In the genomic region with DNA sequence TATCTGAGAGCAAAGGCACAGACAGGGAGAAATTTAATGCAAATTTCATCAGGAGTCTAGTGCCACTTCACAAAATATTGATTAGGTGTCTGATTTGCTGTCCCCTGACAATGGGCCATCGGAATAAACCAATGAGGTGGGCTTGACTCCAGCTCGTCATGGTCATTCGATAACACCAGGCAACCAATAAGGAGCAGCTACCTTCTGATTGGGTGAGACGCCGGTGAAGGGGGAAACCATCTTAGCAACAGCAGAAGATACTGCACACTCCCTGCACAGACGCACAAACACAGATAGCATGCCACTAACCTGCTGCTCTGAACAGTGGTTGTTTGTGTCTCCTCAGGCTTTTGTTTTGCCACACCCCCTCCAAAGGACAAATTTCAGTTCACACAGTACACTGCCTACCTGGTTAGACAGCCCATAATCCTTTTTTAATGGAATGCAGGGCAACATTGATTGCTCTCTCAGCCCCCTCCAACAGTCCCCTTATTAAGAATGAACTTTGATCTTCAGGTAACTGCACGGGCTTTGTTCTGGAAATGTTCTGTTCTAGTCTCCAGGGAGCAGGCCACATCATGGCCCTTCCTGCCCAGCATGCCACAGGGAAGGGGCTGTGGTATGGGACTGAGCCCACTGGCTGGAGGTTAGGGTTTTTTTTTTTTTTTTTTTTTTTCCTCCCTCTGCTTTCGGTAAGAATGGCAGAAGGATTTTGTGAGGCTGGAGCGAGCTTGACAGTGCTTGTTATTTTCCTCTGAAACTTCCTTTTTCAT, we compare ENCODE assay signal across 9 mouse cellular contexts.
DNase-seq lines count a peak whose midpoint lies in the region; ATAC-seq and TF ChIP-seq lines count a peak whose summit lies in the region.
"Had no signal": no experiment of that assay in that cellular context is flagged by ENCODE, and none has a peak within 500 bp of the region (broad histone marks: within the 10 kb centered on the region; RNA-seq: fewer than 3 reads in every experiment).

No protein-coding gene starts in this region.

- H3K4me3 ChIP-seq in kidney, postnatal 0 days (replicated peaks; ENCODE audit: low read depth, low read length) = no peak overlapping the region
- no peak overlapping the region for H3K4me3 ChIP-seq in forebrain, embryonic 15.5 days
- H3K4me3 ChIP-seq in midbrain, embryonic 15.5 days = peak overlapping the region; percentile 1; the same call in 1 of the 2 replicates

- no peaks in the 10 kb centered on the region for H3K27me3 ChIP-seq in kidney, postnatal 0 days (ENCODE audit: insufficient read depth, low read length)
- H3K27me3 ChIP-seq in forebrain, embryonic 15.5 days = no peaks in the 10 kb centered on the region
- H3K27me3 ChIP-seq in midbrain, embryonic 15.5 days (replicated peaks) = no peaks in the 10 kb centered on the region

- no peak for DNase-seq in kidney, postnatal 0 days (ENCODE audit: low spot score)
- DNase-seq in kidney, postnatal 10 days = no peak
- peak; percentile 74 to 86 for DNase-seq in layer of hippocampus, adult 8-10 months (ENCODE audit: low spot score in 2 of 2)
- DNase-seq in urinary bladder, postnatal 36 days (ENCODE audit: low spot score in 2 of 2) = no peak

- 73% methylated on average over 9 of the region's 9 CpGs for WGBS in kidney, postnatal 0 days
- WGBS in forebrain, embryonic 15.5 days = 32% methylated on average over 9 of the region's 9 CpGs
- WGBS in midbrain, embryonic 15.5 days = 16% methylated on average over 9 of the region's 9 CpGs

- H3K27ac ChIP-seq in kidney, postnatal 0 days = peak overlapping the region; percentile 79
- peak overlapping the region; percentile 96 for H3K27ac ChIP-seq in forebrain, embryonic 15.5 days (replicated peaks)
- peak overlapping the region; percentile 97 for H3K27ac ChIP-seq in midbrain, embryonic 15.5 days
- H3K27ac ChIP-seq: macrophage had no signal

- no peaks in the 10 kb centered on the region for H3K9me3 ChIP-seq in kidney, postnatal 0 days (replicated peaks; ENCODE audit: low read length)
- no peaks in the 10 kb centered on the region for H3K9me3 ChIP-seq in forebrain, embryonic 15.5 days
- H3K9me3 ChIP-seq in midbrain, embryonic 15.5 days = no peaks in the 10 kb centered on the region

- no peaks in the 10 kb centered on the region for H3K36me3 ChIP-seq in kidney, postnatal 0 days (ENCODE audit: insufficient read depth, low read length)
- no peaks in the 10 kb centered on the region for H3K36me3 ChIP-seq in forebrain, embryonic 15.5 days
- H3K36me3 ChIP-seq in midbrain, embryonic 15.5 days (replicated peaks) = no peaks in the 10 kb centered on the region

- no peak for TF ChIP-seq CTCF in kidney, postnatal 0 days (IDR thresholded peaks at IDR 0.05; ENCODE audit: low read depth)

- H3K9ac ChIP-seq in kidney, postnatal 0 days (ENCODE audit: low read depth, low read length) = no peak overlapping the region
- peak overlapping the region; percentile 27 for H3K9ac ChIP-seq in forebrain, embryonic 15.5 days (replicated peaks)
- H3K9ac ChIP-seq in midbrain, embryonic 15.5 days = peak overlapping the region; percentile 34

- no peaks in the 10 kb centered on the region for H3K4me1 ChIP-seq in kidney, postnatal 0 days (replicated peaks; ENCODE audit: insufficient read depth, low read length)
- H3K4me1 ChIP-seq in forebrain, embryonic 15.5 days = peaks cover 36% of the 10 kb centered on the region
- H3K4me1 ChIP-seq in midbrain, embryonic 15.5 days = peaks cover 47% of the 10 kb centered on the region

- ATAC-seq in kidney, postnatal 0 days (replicated peaks; ENCODE audit: low FRiP score, low read depth) = no peak
- ATAC-seq in forebrain, embryonic 15.5 days (replicated peaks) = peak; percentile 88
- peak; percentile 97 for ATAC-seq in midbrain, embryonic 15.5 days (replicated peaks)
- no peak for ATAC-seq in monocyte, adult 5-6 weeks (replicated peaks; ENCODE audit: insufficient number of reproducible peaks, low FRiP score, low TSS enrichment, poor library complexity, severe bottlenecking)
- no peak for ATAC-seq in inflammation-experienced regulatory T-cells, adult 6 months

- H3K4me2 ChIP-seq in kidney, postnatal 0 days (ENCODE audit: low read length) = 0 out of 2 replicates have a peak overlapping the region, but pooled peaks have one; percentile 36
- peak overlapping the region; percentile 29 for H3K4me2 ChIP-seq in forebrain, embryonic 15.5 days (replicated peaks)
- peak overlapping the region; percentile 43 for H3K4me2 ChIP-seq in midbrain, embryonic 15.5 days

Comparison
In these comparisons a context has a peak if more than half of its experiments do, and no peak if none do; other contexts are left out.
1. ATAC-seq: peak in forebrain, embryonic 15.5 days (single experiment) and midbrain, embryonic 15.5 days (single experiment); none in kidney, postnatal 0 days (single experiment), monocyte, adult 5-6 weeks (single experiment) and inflammation-experienced regulatory T-cells, adult 6 months (single experiment).
2. DNase-seq: peak in layer of hippocampus, adult 8-10 months (2 of 2); none in kidney, postnatal 0 days (single experiment), kidney, postnatal 10 days (single experiment) and urinary bladder, postnatal 36 days (0 of 2).
3. Peak in every context shown above with its lines, with median percentiles within 50 percentile points of each other: H3K27ac ChIP-seq and H3K4me2 ChIP-seq.